9 mouse cellular contexts compared by ENCODE assay signal in the genomic region with DNA sequence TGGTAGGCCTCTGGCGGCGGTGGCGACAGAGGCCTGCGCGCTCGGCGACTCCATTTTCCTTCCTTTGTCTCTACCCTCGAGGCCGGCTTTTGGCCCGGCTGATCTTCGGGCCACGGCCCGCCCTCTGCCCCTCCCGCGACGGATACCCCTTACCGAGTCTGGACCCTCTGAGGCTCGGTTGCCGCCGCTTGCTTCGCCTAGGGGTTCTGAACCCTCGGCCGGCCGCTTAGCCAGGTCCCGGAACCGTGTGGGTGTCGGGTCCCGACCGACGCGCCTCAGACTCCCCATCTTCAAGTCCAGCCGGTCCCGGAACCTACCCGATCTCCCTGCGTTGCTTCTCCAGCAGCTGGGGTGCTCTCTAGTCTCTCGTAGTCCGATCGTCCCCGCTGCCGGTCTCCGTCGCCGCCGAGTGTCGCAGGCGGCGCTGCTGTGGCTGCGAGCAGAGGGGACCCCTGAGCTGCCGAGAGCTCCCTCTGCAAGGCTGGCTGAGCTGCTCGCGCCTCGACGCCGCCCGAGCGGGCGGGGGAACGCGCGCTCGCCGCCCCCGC. TPM values are rescaled to one million over a fixed set of nuclear protein-coding genes. Genes with fewer than 3 reads are reported as not detected.
DNase-seq lines count a peak whose midpoint lies in the region; ATAC-seq lines count a peak whose summit lies in the region.
"Had no signal": no experiment of that assay in that cellular context is flagged by ENCODE, and none has a peak within 500 bp of the region (broad histone marks: within the 10 kb centered on the region; RNA-seq: fewer than 3 reads in every experiment).

Agrp (minus strand) TSS at position 431 of the 548 bp plus-strand sequence.

- H3K9ac ChIP-seq in heart, embryonic 12.5 days, result peak within 1 kb of the TSS; percentile 99

- H3K36me3 ChIP-seq in heart, embryonic 12.5 days, result no peaks in the 10 kb centered on the region; the same call in 1 of the 2 replicates
- H3K36me3 ChIP-seq in splenic B cell, adult 2 months (ENCODE audit: control insufficient read depth, insufficient read depth, low read length, poor library complexity, severe bottlenecking), result no peaks in the 10 kb centered on the region

- ATAC-seq in heart, embryonic 12.5 days (ENCODE audit: insufficient number of reproducible peaks, low FRiP score), result peak; percentile 63
- ATAC-seq in megakaryocyte progenitor cell, adult 5-6 weeks (replicated peaks; ENCODE audit: poor library complexity), result peak; percentile 10

- H3K4me2 ChIP-seq in heart, embryonic 12.5 days, result peak within 1 kb of the TSS; percentile 87

- H3K4me3 ChIP-seq in heart, embryonic 12.5 days, result peak within 1 kb of the TSS; percentile 92

- H3K9me3 ChIP-seq in heart, embryonic 12.5 days (replicated peaks), result no peaks in the 10 kb centered on the region

- peak; percentile 36 for DNase-seq in gastrocnemius, adult 18-20 months (ENCODE audit: low spot score)
- no peak for DNase-seq in gastrocnemius, adult 8-10 months (ENCODE audit: low spot score in 2 of 2)
- DNase-seq in ES-CJ7 (ENCODE audit: low read depth, low spot score), result peak; percentile 41
- peak; percentile 53 for DNase-seq in embryo, embryonic 10 days (ENCODE audit: low spot score)
- peak; percentile 53 to 54 for DNase-seq in layer of hippocampus, postnatal 25 days (ENCODE audit: extremely low spot score in 1 of 2, low spot score in 1 of 2)
- DNase-seq in splenic B cell, adult 2 months (ENCODE audit: low read depth, low spot score), result peak; percentile 61

- H3K27me3 ChIP-seq in heart, embryonic 12.5 days (replicated peaks), result no peaks in the 10 kb centered on the region
- no peaks in the 10 kb centered on the region for H3K27me3 ChIP-seq in splenic B cell, adult 2 months (ENCODE audit: control insufficient read depth, insufficient read depth, low read length, poor library complexity, severe bottlenecking)

- H3K4me1 ChIP-seq in heart, embryonic 12.5 days (replicated peaks), result peaks cover 22% of the 10 kb centered on the region

- peak within 1 kb of the TSS; percentile 100 for H3K27ac ChIP-seq in heart, embryonic 12.5 days (ENCODE audit: poor library complexity, severe bottlenecking)

- WGBS in heart, embryonic 12.5 days, result under 1% methylated on average over 49 of the region's 63 CpGs

RNA-seq across cellular contexts. Expression of gene Agrp, which starts in this region (rescaled TPM):
- total RNA-seq in gastrocnemius, adult 18-20 months (2021), result 1 to 10 TPM in 1 of 2 experiments, under 1 TPM in 1; 0.52 to 1.2 TPM
- not detected for total RNA-seq in gastrocnemius, adult 8-10 months (2022)
- 0.51 and 0.64 TPM in 2 replicates for polyA plus RNA-seq in heart, embryonic 12.5 days (2016; fragmentation: Nextera tagmentation; extraction: Ambion mirVana)
- not detected for total RNA-seq in layer of hippocampus, postnatal 25 days (2021)
- not detected in 2 replicates for total RNA-seq in megakaryocyte progenitor cell, adult 5-6 weeks (2015)
- total RNA-seq in megakaryocyte progenitor cell, adult 5-6 weeks (2017), result not detected in 2 replicates
- total RNA-seq: layer of hippocampus, postnatal 14 days had no signal

Comparison
In these comparisons a context has a peak if more than half of its experiments do, and no peak if none do; other contexts are left out.
1. DNase-seq: peak in gastrocnemius, adult 18-20 months (single experiment), ES-CJ7 (single experiment), embryo, embryonic 10 days (single experiment) and splenic B cell, adult 2 months (single experiment); none in gastrocnemius, adult 8-10 months (0 of 2).
2. Peak in ATAC-seq, H3K4me3 ChIP-seq, H3K27ac ChIP-seq, H3K9ac ChIP-seq and H3K4me2 ChIP-seq in heart, embryonic 12.5 days; RNA of the gene not detected or under 1 TPM.
3. Peak in DNase-seq in layer of hippocampus, postnatal 25 days; RNA of the gene not detected or under 1 TPM.
4. Peak in ATAC-seq in megakaryocyte progenitor cell, adult 5-6 weeks; RNA of the gene not detected or under 1 TPM.